Mouse (Mus musculus): Measurements from ENCODE around the gene Coil.

DNA sequence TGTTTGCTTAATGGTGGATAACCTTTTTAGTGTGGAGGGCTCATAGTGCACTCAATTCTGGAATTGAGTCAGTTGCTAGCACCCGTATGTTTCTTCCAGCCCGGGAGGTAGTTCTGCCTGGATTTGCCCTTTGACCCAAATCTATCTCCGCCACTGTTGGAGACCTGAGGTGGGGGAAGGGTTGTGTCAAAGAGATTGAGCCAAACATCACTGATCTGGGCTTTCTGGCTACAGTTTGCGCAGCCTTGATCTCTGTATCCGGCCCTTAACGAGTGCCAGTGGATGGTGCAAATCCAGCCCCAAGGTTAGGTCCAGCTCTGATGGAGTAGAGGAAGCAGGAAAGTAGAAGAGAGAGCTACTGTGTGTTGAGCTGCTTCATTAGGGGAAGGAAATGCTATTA lies 33.0 kb downstream of the Coil start:
- TF ChIP-seq CTCF (IDR thresholded peaks at IDR 0.05; ENCODE audit: low read depth), result no peak
- TF ChIP-seq EP300 (IDR thresholded peaks at IDR 0.05; ENCODE audit: low read depth), result no peak

Data from liver, embryonic 14.5 days (tissue).